Mouse (Mus musculus) urinary bladder, postnatal 14 days (tissue): ENCODE data around the gene 2700081O15Rik.

Source experiments
- DNase-seq: peaks from one replicate; pipeline ENCODE4 v3.0.0; 2021; ENCODE audit warnings: low spot score

Gene 2700081O15Rik

GRCm38 (mm10) chr19:7420841-7421601, 3.6 kb downstream of the 2700081O15Rik start:
- DNase-seq: no peak

DNA sequence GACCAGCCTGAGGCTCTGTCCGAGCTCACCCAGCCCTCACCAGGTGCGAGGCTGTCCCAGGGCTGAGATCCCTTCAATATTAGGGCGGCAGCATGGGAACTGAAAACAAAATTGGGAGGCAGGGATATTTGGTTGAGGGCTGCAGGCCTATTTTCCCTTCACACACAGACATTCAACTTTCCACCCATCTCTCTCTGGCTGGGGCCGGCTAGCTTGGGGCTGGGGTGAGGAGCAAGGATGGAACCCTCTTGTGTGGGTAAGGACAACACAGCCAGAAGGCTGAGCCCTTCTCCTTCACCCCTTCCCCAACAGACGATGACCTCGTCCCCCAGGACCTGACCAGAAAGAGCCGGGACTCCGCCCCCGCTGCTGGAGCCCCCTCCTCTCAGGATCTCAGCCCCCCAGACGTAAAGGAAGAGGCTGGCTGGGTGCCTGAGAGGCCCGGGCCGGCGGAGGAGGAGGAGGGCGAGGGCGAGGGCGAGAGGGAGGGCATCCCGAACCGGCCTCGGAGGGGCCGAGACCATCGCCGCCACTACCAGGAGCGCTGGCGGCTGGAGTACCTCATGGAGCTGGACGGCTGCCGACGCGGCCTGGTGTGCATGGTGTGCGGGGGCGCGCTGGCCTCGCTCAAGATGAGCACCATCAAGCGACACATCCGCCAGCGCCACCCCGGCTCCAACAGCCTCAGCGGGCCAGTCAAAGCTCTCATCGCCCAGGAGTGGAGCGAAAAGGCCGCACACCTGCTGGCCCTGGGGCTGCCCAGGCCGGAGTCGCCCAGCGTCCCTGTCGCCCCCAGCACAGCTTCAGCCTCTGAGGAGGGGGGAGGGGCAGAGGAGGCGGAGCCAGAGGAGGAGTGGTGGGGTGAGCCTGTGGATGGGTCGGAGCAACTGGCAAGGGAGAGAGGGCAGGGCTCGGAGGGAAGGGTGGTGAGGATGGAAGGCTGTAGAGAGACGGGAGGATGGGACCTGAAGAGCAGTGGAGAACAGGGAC, 4.5 kb downstream of the 2700081O15Rik start:
- DNase-seq: no peak

DNA sequence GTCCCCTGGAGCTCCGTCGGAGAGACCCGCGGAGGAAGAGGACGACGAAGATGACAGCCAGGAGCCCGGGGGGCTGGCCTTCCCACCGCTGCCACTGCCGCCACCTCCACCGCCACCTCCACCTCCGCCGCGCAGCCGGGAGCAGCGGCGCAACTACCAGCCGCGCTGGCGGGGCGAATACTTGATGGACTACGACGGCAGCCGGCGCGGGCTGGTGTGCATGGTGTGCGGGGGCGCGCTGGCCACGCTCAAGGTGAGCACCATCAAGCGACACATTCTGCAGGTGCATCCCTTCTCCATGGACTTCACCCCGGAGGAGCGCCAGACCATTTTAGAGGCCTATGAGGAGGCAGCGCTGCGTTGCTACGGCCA, 5.2 kb downstream of the 2700081O15Rik start:
- DNase-seq: no peak

DNA sequence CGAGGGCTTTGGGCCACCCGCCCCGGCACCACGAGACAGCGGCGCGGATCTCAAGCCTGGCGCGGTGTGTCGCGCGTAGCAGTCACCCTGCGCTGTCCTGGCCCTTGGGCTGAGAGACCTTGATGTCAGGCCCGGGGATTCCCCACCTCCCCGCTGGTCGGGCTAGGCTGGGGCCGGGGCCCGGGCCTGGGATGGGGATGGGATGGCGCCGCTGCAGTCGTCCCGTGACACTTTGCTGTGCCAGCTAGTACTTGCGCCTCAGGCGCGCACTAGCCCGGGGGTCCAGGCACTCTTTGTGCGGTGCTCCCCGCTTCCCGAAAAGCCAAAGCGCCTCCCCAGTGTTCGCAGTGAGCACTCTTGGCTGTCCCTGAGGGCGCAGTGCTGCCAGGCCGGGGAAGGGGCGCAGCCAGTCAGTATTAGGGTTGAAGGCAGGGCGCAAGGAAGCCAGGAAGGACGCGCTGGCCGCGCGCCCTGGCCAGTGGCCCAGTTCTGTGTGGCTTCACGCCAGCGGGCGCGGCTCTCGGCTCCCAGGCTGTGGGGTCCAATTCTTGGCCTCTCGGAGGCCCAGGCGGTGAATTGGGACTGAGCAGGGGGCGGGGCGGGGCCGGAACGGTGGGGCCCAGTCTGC, 5.7 kb downstream of the 2700081O15Rik start:
- DNase-seq: peak; percentile 81

DNA sequence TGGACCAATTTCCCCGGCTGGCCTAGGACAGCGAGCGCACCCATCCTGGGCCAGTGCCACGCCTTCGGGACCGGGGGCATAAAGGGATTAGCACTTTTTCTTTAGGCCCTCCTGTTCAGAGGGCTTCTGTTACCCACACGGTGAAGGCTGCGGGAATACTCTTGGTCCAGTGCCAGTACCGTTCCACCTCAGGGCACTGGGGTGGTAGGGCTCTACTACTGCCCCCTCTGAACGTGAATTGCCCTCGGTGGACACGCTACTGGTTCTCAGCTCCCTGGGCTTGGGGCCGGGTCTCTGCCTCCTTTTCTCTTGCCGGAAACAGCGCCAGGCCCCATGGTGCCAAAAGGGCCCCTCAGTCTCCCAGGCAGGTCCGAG, 6.2 kb downstream of the 2700081O15Rik start:
- DNase-seq: no peak

DNA sequence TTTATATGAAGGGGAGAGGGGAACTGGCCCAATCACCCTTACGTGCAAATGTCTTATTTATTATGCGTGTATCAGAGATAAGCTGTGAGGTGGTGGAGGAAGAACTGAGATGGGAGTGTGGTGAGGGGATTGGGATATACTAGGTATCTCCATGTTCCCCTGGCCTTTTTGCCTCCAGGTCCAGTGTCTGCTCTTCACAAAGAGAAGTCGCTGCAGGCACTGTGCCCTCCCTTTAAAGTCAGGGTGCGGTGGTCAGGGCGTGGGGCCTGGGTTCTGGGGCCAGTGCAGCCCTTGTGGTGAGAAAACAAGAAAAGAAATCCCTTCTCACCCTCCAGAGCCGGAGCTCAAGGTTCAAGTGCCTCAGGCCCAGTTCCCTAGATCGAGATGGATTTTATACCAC, 6.7 kb downstream of the 2700081O15Rik start:
- DNase-seq: no peak

DNA sequence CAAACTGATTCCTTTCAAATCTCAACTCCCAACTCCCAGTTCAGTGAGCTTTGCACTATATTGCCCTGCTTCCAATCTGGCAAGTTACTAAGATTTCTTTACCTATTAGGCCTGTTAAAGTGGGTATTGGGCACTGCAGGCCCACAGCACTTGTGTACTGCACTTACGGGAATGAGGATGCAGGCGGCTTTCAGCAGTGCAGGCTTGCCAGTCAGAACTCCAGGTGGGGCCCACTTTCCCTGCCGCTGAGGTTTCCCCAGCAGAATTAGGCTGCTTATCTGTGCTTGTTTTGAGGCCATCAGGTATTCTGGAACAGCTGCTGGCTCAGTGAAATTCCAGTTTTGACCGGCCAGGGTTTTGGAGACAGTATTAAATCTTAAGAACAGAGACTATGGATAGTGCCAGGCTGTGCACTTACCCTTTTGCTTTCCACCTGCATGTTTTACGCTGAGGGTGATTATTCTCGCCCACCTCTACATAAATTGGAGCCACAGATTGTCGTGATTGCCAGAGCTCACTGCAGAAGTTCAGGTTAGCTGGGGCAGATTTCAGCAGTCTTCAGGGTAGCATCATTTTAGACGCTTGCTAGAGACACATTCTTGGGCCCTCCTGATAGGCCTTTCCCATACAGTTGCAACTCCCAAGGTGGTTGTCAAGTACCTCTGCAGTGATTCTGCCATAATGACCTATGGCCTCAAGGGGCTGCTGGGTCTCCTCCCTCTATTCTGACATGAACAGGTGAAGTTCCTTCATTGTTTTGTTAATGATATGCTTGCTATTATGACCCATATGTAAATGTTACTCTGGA, 7.4 kb downstream of the 2700081O15Rik start:
- DNase-seq: no peak

DNA sequence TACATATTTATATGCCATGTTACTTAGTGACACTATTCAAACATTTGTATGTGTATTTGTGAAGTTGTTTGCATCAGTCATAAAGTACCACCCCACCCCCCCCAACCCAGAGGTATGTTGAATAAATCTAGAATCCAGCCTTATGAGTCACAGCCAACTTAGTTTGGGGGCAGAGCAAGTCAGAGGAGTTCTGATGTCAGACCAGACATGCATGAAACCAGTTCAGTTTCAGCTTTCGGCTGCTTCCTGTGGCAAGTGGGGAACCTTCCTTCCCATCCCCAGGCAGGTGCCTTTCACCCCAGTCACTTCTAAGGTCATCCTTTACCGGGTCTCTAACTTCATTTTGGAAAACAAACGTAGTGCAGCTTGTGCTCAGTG, 8.0 kb downstream of the 2700081O15Rik start:
- DNase-seq: no peak

- DNase-seq: no peak
These were observed 17.5 kb downstream of the 2700081O15Rik start for GRCm38 (mm10) chr19:7434887-7435286.

DNA sequence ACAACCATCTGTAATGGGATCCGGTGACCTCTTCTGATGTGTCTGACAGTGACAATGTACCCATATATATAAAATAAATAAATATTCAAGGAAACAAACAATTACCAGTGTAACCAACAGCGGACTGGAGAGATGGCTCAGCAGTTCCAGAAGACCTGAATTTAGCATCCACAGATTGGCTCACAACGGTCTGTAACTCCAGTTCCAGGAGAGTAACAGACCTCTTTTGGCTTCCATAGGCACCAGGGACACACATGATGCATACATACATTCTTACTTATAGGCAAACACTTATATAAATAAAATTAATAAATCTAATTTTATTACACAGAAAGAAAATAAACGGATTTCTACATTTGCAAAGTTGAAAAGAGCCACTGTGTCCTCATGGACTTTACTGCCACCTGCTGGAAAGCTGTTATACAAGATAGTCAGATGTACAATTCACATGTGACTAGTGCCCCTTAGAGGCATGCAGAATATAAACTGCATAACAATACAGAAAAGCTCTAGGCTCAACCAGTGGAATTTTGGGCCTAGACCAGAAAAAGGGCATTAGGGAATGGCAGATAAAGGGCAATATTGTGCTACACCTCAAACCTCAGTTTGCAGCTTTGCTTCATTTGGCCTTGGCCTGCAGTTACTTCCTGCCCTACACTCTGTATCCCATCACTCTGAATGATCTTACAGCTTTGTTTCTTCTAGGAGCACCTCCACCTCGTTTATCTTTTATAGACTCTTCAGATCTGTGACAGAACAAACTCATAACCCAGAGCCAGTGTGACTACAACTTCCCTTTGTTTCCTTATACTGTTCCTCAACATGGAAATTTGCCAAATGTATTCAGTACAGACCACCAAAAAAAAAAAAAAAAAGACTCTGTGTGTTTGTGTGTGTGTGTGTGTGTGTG, 18.9 kb downstream of the 2700081O15Rik start:
- peak; percentile 56 for DNase-seq

GRCm38 (mm10) chr19:7438295-7438694, 20.9 kb downstream of the 2700081O15Rik start:
- no peak for DNase-seq

DNA sequence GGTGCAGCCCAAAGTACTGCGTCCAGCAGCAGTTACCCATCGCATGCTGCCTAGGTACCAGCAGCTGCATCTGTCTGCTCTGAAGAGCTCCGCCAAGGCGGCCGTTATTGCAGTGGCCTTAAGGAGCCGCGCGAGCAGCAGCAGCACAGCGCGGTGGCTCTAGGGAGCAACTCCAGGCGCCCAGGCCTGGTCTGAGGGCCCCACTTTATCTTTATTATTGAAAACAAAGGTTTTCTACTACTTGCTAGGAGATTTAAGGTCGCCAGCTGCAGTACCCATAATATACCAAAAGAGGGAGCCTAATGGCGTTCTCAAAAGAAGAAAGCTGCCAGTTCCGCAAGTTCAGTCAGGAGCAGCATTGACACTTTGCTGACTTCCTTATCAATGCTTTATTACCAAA, 24.1 kb downstream of the 2700081O15Rik start:
- DNase-seq: peak; percentile 68

GRCm38 (mm10) chr19:7445105-7445504, 27.7 kb downstream of the 2700081O15Rik start:
- DNase-seq: no peak

DNA sequence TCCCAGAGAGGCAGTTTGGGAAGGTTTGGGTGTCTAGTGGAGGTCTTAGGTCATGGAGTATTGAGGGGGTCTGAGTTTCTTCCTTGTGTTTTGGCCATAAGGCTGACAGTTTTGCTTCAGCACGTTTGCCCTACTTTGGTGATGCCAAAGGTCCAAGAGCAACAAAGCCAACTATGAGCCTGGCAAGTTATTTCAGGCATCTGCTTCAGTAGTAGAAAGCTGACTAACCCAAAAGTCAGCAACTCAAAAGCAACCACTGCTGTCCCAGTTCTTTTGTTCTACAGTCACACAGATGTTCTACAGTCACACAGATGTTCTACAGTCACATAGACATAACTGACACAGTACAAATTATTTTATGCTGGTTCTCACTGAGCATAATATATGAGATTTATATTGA, 28.2 kb downstream of the 2700081O15Rik start:
- no peak for DNase-seq

DNA sequence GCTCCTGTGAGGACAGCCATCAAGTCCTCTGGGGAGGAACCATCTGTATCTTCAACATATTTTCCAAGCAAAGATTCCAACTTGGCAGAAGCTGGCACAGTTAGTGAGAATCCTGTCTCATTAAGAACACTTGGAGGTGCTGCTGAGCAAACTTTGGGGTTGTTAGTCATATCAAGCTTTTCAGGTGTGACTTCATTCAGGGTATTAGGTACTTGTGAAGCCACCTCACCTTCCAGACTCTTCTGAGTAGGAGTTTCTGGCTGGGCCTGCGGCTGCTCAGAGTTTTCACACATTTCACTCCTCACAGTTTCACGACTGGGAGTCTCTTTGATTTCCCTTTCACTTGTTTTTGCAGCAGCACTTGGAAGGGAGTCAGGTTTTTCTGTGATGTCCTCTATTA, 39.4 kb downstream of the 2700081O15Rik start:
- no peak for DNase-seq

GRCm38 (mm10) chr19:7458901-7459300, 41.5 kb downstream of the 2700081O15Rik start:
- DNase-seq: no peak

DNA sequence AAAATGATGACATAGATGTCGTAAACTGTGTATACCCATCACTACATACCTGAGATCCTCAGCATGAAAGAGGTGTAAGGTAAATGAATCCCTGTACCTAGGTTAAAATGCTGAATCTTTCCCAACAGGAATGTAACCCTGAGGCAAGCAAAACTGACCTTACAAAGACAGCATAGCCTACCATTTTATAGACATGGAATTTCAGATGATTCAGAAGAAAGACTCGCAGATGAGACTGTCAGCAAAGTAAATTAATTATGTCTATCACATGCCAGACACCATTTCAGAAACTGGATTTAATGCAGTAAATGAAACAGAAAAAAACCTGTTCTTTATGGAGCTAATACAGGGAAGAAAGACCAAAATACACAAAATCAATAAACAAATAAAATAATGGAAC, 41.9 kb downstream of the 2700081O15Rik start:
- DNase-seq: no peak

GRCm38 (mm10) chr19:7467915-7468314, 50.5 kb downstream of the 2700081O15Rik start:
- DNase-seq: no peak

GRCm38 (mm10) chr19:7470643-7471042, 53.2 kb downstream of the 2700081O15Rik start:
- DNase-seq: no peak
